8 mouse cellular contexts compared by ENCODE assay signal in genomic region chr6:17693726-17694549, GRCm38 (mm10). TPM values are rescaled to one million over a fixed set of nuclear protein-coding genes. Genes with fewer than 3 reads are reported as not detected.
DNase-seq lines count a peak whose midpoint lies in the region; ATAC-seq and TF ChIP-seq lines count a peak whose summit lies in the region.

No protein-coding gene starts in this region.

- H3K4me1 ChIP-seq in embryonic facial prominence, embryonic 13.5 days: peaks cover 11% of the 10 kb centered on the region; the same call in 1 of the 2 replicates
- no peaks in the 10 kb centered on the region; the same call in none of the 2 replicates for H3K4me1 ChIP-seq in heart, adult 2 months (ENCODE audit: control insufficient read depth, insufficient read depth, low read length)
- H3K4me1 ChIP-seq in kidney, adult 2 months (ENCODE audit: control insufficient read depth, insufficient read depth, low read length): no peaks in the 10 kb centered on the region; the same call in 1 of the 2 replicates
- H3K4me1 ChIP-seq in limb, embryonic 14.5 days (ENCODE audit: control insufficient read depth, insufficient read depth, low read length): no peaks in the 10 kb centered on the region
- H3K4me1 ChIP-seq in midbrain, embryonic 15.5 days: peaks cover 4% of the 10 kb centered on the region; the same call in 1 of the 2 replicates
- H3K4me1 ChIP-seq in spleen, adult 2 months (ENCODE audit: control insufficient read depth, insufficient read depth, insufficient read length): no peaks in the 10 kb centered on the region

- no peaks in the 10 kb centered on the region for H3K79me2 ChIP-seq in heart, adult 2 months (replicated peaks; ENCODE audit: control insufficient read depth, insufficient read depth, low read length)

- intact Hi-C loops in heart, adult 2 months (cut with DNase I): loop anchor here (2.0 to 5.0 kb wide), 2 partner anchors 19 to 57 kb away; partner anchors contain the start of gene Capza2

- peaks cover 5% of the 10 kb centered on the region; the same call in 1 of the 2 replicates for H3K36me3 ChIP-seq in embryonic facial prominence, embryonic 13.5 days
- H3K36me3 ChIP-seq in heart, adult 2 months (ENCODE audit: control insufficient read depth, insufficient read depth, low read length): no peaks in the 10 kb centered on the region
- H3K36me3 ChIP-seq in kidney, adult 2 months (ENCODE audit: control insufficient read depth, insufficient read depth, low read length): no peaks in the 10 kb centered on the region
- H3K36me3 ChIP-seq in limb, embryonic 14.5 days (ENCODE audit: control insufficient read depth, insufficient read depth, low read length): no peaks in the 10 kb centered on the region
- no peaks in the 10 kb centered on the region for H3K36me3 ChIP-seq in midbrain, embryonic 15.5 days (replicated peaks)
- no peaks in the 10 kb centered on the region for H3K36me3 ChIP-seq in spleen, adult 2 months (ENCODE audit: control insufficient read depth, insufficient read depth, low read length)

- peak overlapping the region; percentile 77 for H3K4me3 ChIP-seq in embryonic facial prominence, embryonic 13.5 days
- peak overlapping the region; percentile 83 for H3K4me3 ChIP-seq in heart, adult 2 months
- H3K4me3 ChIP-seq in kidney, adult 2 months (ENCODE audit: insufficient read depth, low read depth, low read length): peak overlapping the region; percentile 74
- peak overlapping the region; percentile 81 for H3K4me3 ChIP-seq in limb, embryonic 14.5 days (replicated peaks; ENCODE audit: low read length)
- peak overlapping the region; percentile 77 for H3K4me3 ChIP-seq in midbrain, embryonic 15.5 days
- peak overlapping the region; percentile 81 for H3K4me3 ChIP-seq in spleen, adult 2 months (ENCODE audit: extremely low read depth, insufficient read depth, insufficient read length)

- H3K4me2 ChIP-seq in embryonic facial prominence, embryonic 13.5 days: peak overlapping the region; percentile 76
- H3K4me2 ChIP-seq in limb, embryonic 14.5 days (replicated peaks; ENCODE audit: low read depth, low read length, severe bottlenecking): peak overlapping the region; percentile 67
- peak overlapping the region; percentile 93 for H3K4me2 ChIP-seq in midbrain, embryonic 15.5 days

- peak; percentile 79 for ATAC-seq in embryonic facial prominence, embryonic 13.5 days (ENCODE audit: insufficient number of reproducible peaks, insufficient read depth, low FRiP score, low TSS enrichment, low read depth)
- peak; percentile 82 for ATAC-seq in limb, embryonic 14.5 days (ENCODE audit: low FRiP score, low read depth)
- peak; percentile 92 for ATAC-seq in midbrain, embryonic 15.5 days (replicated peaks)

- H3K27ac ChIP-seq in embryonic facial prominence, embryonic 13.5 days: peak overlapping the region; percentile 96
- H3K27ac ChIP-seq in heart, adult 2 months: peak overlapping the region; percentile 92
- peak overlapping the region; percentile 75 for H3K27ac ChIP-seq in kidney, adult 2 months (ENCODE audit: insufficient read depth, low read depth, low read length)
- peak overlapping the region; percentile 95 for H3K27ac ChIP-seq in limb, embryonic 14.5 days (replicated peaks; ENCODE audit: low read depth, low read length)
- peak overlapping the region; percentile 69 for H3K27ac ChIP-seq in midbrain, embryonic 15.5 days
- H3K27ac ChIP-seq in spleen, adult 2 months (ENCODE audit: insufficient read depth, low read length): peak overlapping the region; percentile 68

- peak overlapping the region; percentile 94 for H3K9ac ChIP-seq in embryonic facial prominence, embryonic 13.5 days
- H3K9ac ChIP-seq in heart, adult 2 months (ENCODE audit: low read depth, low read length): peak overlapping the region; percentile 93
- H3K9ac ChIP-seq in limb, embryonic 14.5 days (ENCODE audit: low read depth, low read length, severe bottlenecking): peak overlapping the region; percentile 98
- H3K9ac ChIP-seq in midbrain, embryonic 15.5 days: peak overlapping the region; percentile 63

- DNase-seq in 3T3-L1 (ENCODE audit: low read depth, low spot score): peak; percentile 74
- DNase-seq in adrenal gland, postnatal 25 days: peak; percentile 78
- peak; percentile 85 to 86 for DNase-seq in heart, adult 2 months
- peak; percentile 84 for DNase-seq in kidney, adult 2 months
- DNase-seq in limb, embryonic 14.5 days (ENCODE audit: low spot score): peak; percentile 71
- peak in 1 of 2 experiments; percentile 45 for DNase-seq in spleen, adult 2 months (ENCODE audit: low read depth in 1 of 2, low spot score in 2 of 2)

- TF ChIP-seq EP300 in heart, adult 2 months (IDR thresholded peaks at IDR 0.05; ENCODE audit: insufficient read depth, low read depth, low read length): no peak

- no peaks in the 10 kb centered on the region for H3K9me3 ChIP-seq in embryonic facial prominence, embryonic 13.5 days
- H3K9me3 ChIP-seq in limb, embryonic 14.5 days (ENCODE audit: control insufficient read depth, low read length): no peaks in the 10 kb centered on the region
- no peaks in the 10 kb centered on the region for H3K9me3 ChIP-seq in midbrain, embryonic 15.5 days

- H3K27me3 ChIP-seq in embryonic facial prominence, embryonic 13.5 days: no peaks in the 10 kb centered on the region
- H3K27me3 ChIP-seq in heart, adult 2 months (ENCODE audit: control insufficient read depth, insufficient read depth, low read length): no peaks in the 10 kb centered on the region
- H3K27me3 ChIP-seq in kidney, adult 2 months (replicated peaks; ENCODE audit: control insufficient read depth, insufficient read depth, low read length): no peaks in the 10 kb centered on the region
- no peaks in the 10 kb centered on the region for H3K27me3 ChIP-seq in limb, embryonic 14.5 days (ENCODE audit: control insufficient read depth, insufficient read depth, low read length)
- H3K27me3 ChIP-seq in midbrain, embryonic 15.5 days (replicated peaks): no peaks in the 10 kb centered on the region
- no peaks in the 10 kb centered on the region for H3K27me3 ChIP-seq in spleen, adult 2 months (ENCODE audit: control insufficient read depth, insufficient read depth, low read length)

- TF ChIP-seq CTCF in heart, adult 2 months (IDR thresholded peaks at IDR 0.05): no peak
- TF ChIP-seq CTCF in kidney, adult 2 months (conservative IDR thresholded peaks at IDR 0.05; ENCODE audit: insufficient read depth, insufficient read length, low read depth, low read length): no peak
- no peak for TF ChIP-seq CTCF in spleen, adult 2 months (IDR thresholded peaks at IDR 0.05; ENCODE audit: extremely low read depth, insufficient read depth, insufficient read length, insufficient replicate concordance)

- TF ChIP-seq POLR2A in heart, adult 2 months (IDR thresholded peaks at IDR 0.05; ENCODE audit: insufficient read depth, low read depth, low read length): no peak
- TF ChIP-seq POLR2A in kidney, adult 2 months (IDR thresholded peaks at IDR 0.05; ENCODE audit: low read depth, low read length): no peak
- 0 out of 2 replicates have a peak, but pooled peaks have one; percentile 24 for TF ChIP-seq POLR2A in limb, embryonic 14.5 days (IDR thresholded peaks at IDR 0.05; ENCODE audit: borderline replicate concordance, extremely low read depth, insufficient read depth, insufficient read length)
- no peak for TF ChIP-seq POLR2A in spleen, adult 2 months (IDR thresholded peaks at IDR 0.05; ENCODE audit: low read depth, low read length)

- 1% methylated on average over 93 of the region's 97 CpGs for WGBS in embryonic facial prominence, embryonic 13.5 days
- WGBS in heart, adult 2 months: under 1% methylated on average over 96 of the region's 97 CpGs
- under 1% methylated on average over 96 of the region's 97 CpGs for WGBS in kidney, adult 2 months
- WGBS in limb, embryonic 14.5 days: 4% methylated on average over 51 of the region's 97 CpGs
- under 1% methylated on average over 83 of the region's 97 CpGs for WGBS in midbrain, embryonic 15.5 days
- WGBS in spleen, adult 2 months: 1% methylated on average over 87 of the region's 97 CpGs

RNA-seq across cellular contexts. Expression of gene St7, which starts 1.2 kb away (rescaled TPM):
- 29.0 and 31.5 TPM in 2 replicates for total RNA-seq in adrenal gland, postnatal 25 days (2021)
- 25.7 and 26.5 TPM in 2 replicates for polyA plus RNA-seq in embryonic facial prominence, embryonic 13.5 days (2015; fragmentation: Nextera tagmentation; extraction: Ambion mirVana)
- 10 to 100 TPM; 16.9 to 19.5 TPM for total RNA-seq in heart, adult 2 months (2021)
- 12.0 and 18.3 TPM in 2 replicates for polyA plus RNA-seq in heart, adult 2 months (2012; rRNA removed)
- polyA plus RNA-seq in kidney, adult 2 months (2012; rRNA removed): 14.3 and 17.0 TPM in 2 replicates
- polyA plus RNA-seq in limb, embryonic 14.5 days (2012; rRNA removed): 33.0 and 35.0 TPM in 2 replicates
- polyA plus RNA-seq in limb, embryonic 14.5 days (2014; fragmentation: Nextera tagmentation; extraction: Ambion mirVana): 29.7 and 31.1 TPM in 2 replicates
- 60.8 and 63.4 TPM in 2 replicates for polyA plus RNA-seq in midbrain, embryonic 15.5 days (2015; fragmentation: Nextera tagmentation; extraction: Ambion mirVana)
- polyA plus RNA-seq in spleen, adult 2 months (2012; rRNA removed): 4.4 and 4.6 TPM in 2 replicates

RNA-seq across cellular contexts. Expression of gene Capza2, which starts 57.9 kb away (rescaled TPM):
- 156 and 163 TPM in 2 replicates for total RNA-seq in adrenal gland, postnatal 25 days (2021)
- 191 and 213 TPM in 2 replicates for polyA plus RNA-seq in embryonic facial prominence, embryonic 13.5 days (2015; fragmentation: Nextera tagmentation; extraction: Ambion mirVana)
- 100 to 1,000 TPM; 130 to 147 TPM for total RNA-seq in heart, adult 2 months (2021)
- 26.9 and 64.1 TPM in 2 replicates for polyA plus RNA-seq in heart, adult 2 months (2012; rRNA removed)
- 13.8 and 24.3 TPM in 2 replicates for polyA plus RNA-seq in kidney, adult 2 months (2012; rRNA removed)
- polyA plus RNA-seq in limb, embryonic 14.5 days (2012; rRNA removed): 71.0 and 82.0 TPM in 2 replicates
- 211 and 223 TPM in 2 replicates for polyA plus RNA-seq in limb, embryonic 14.5 days (2014; fragmentation: Nextera tagmentation; extraction: Ambion mirVana)
- 218 and 224 TPM in 2 replicates for polyA plus RNA-seq in midbrain, embryonic 15.5 days (2015; fragmentation: Nextera tagmentation; extraction: Ambion mirVana)
- 6.2 and 7.9 TPM in 2 replicates for polyA plus RNA-seq in spleen, adult 2 months (2012; rRNA removed)
